Mouse (Mus musculus) C2C12 (cell line): ENCODE data around the gene Pard3. TPM values are rescaled to one million over a fixed set of nuclear protein-coding genes. Genes with fewer than 3 reads are reported as not detected.

Experiments used
- H3K27me3 ChIP-seq: one replicate; pipeline ENCODE4 v1.6.1; 2011; ENCODE audit not compliant: control insufficient read depth, insufficient read depth, insufficient read length
- H3K36me3 ChIP-seq: one replicate; pipeline ENCODE4 v1.6.1; 2011; ENCODE audit not compliant: control insufficient read depth, insufficient read depth
- H3K4me3 ChIP-seq: one replicate; pipeline ENCODE4 v1.5.1; 2011; ENCODE audit warnings: mild to moderate bottlenecking, control low read depth; ENCODE audit not compliant: poor library complexity, insufficient read depth, severe bottlenecking
- H3K79me2 ChIP-seq: one replicate; pipeline ENCODE4 v1.6.1; 2011; ENCODE audit not compliant: control insufficient read depth, insufficient read depth
- H3K79me3 ChIP-seq: one replicate; pipeline ENCODE4 v1.6.1; 2011; ENCODE audit warnings: low read depth, control low read depth
- H3ac ChIP-seq: one replicate; pipeline ENCODE3; 2011; ENCODE audit warnings: low read depth; ENCODE audit not compliant: control insufficient read depth, insufficient read length
- CEBPB ChIP-seq: IDR thresholded peaks from one replicate; pipeline ENCODE4 v1.6.1; 2011; ENCODE audit warnings: low read depth, mild to moderate bottlenecking, control low read depth, moderate library complexity
- CTCF ChIP-seq: IDR thresholded peaks from one replicate; pipeline ENCODE4 v1.5.1; 2011; ENCODE audit not compliant: control insufficient read depth, insufficient read depth, insufficient read length
- FOSL1 ChIP-seq: IDR thresholded peaks from one replicate; pipeline ENCODE4 v1.8.0; 2011; ENCODE audit warnings: mild to moderate bottlenecking, low read length; ENCODE audit not compliant: poor library complexity, insufficient read depth, severe bottlenecking
- MAX ChIP-seq: IDR thresholded peaks from one replicate; pipeline ENCODE4 v1.6.1; 2011; ENCODE audit warnings: mild to moderate bottlenecking, control low read depth
- MYOD1 ChIP-seq: IDR thresholded peaks from one replicate; pipeline ENCODE4 v1.6.1; 2011; ENCODE audit warnings: low read depth; ENCODE audit not compliant: control insufficient read depth, insufficient read length
- MYOG ChIP-seq: IDR thresholded peaks from one replicate; pipeline ENCODE4 v1.6.1; 2011; ENCODE audit not compliant: control insufficient read depth, insufficient read length; ENCODE audit errors: extremely low read depth
- USF1 ChIP-seq: IDR thresholded peaks from one replicate; pipeline ENCODE4 v1.6.1; 2011; ENCODE audit warnings: low read depth, mild to moderate bottlenecking, control low read depth, moderate library complexity
- polyA plus RNA-seq: library from polyadenylated mRNA; unstranded; fragments of >200 nt; fragmentation: generic; extraction: Trizol; gene quantifications from one replicate; pipeline ENCODE4 v1.2.1, GENCODE M21; 2012; ENCODE audit warnings: missing spikeins

Pard3 gene
- polyA plus RNA-seq, 1 experiment, result 8.4 TPM

DNA sequence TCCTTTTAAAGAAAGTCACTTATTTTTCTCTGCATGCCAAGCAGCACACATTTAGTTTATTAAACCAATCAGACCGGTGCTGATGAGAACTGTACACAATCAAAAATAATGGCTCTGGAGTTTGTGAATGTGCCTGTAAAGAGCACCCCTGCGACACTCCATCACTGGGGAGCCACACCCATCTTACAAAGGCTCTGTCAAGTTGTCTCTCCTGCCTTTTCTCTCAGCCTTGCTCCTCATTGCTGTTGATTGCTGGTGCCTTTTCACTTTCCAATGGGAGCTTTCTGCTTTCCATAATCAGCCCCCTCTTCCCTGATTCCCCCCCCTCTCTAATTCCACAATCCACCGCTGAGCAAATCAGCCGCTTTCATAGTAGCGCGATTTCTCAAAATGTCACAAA is 388.7 kb downstream of the Pard3 start:
- H3K27me3 ChIP-seq, result no peaks in the 10 kb centered on the region
- no peak overlapping the region for H3K4me3 ChIP-seq
- H3K36me3 ChIP-seq, result no peaks in the 10 kb centered on the region
- TF ChIP-seq FOSL1, result no peak
- TF ChIP-seq USF1, result no peak
- no peak for TF ChIP-seq MYOG
- TF ChIP-seq MAX, result no peak
- TF ChIP-seq CEBPB, result no peak
- no peak for TF ChIP-seq CTCF
- no peak for TF ChIP-seq MYOD1
- H3K79me2 ChIP-seq, result no peaks in the 10 kb centered on the region
- H3ac ChIP-seq, result no peak overlapping the region
- H3K79me3 ChIP-seq, result no peaks in the 10 kb centered on the region

DNA sequence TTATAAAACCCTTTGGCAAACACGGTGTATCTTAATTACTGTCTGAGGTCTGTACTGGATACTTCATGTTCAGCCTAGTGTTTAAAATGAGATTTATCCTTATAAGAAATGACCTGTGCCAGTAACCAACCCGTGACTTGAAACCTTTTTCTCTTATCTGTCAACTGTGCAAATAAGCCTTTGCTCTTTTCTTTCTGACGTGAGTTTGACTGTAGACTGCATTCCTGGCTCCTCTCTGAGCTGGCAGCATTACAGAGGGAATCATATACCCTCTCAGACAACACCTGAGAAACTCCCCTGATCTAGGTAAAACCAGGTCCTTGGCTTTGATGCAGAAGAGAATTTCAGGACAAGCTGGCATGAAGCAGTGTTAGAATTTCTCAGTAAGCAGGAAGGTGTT is 394.2 kb downstream of the Pard3 start:
- Histone ChIP-seq H3K27me3 (no peaks in the 10 kb centered on the region), H3K4me3 (no peak overlapping the region), H3K36me3 (no peaks in the 10 kb centered on the region), H3K79me2 (no peaks in the 10 kb centered on the region), H3K79me3 (no peaks in the 10 kb centered on the region), H3ac (no peak overlapping the region)
- TF ChIP-seq USF1, result no peak
- TF ChIP-seq MYOG, result no peak
- TF ChIP-seq FOSL1, result no peak
- TF ChIP-seq MYOD1, result no peak
- no peak for TF ChIP-seq CTCF
- TF ChIP-seq MAX, result no peak
- no peak for TF ChIP-seq CEBPB

DNA sequence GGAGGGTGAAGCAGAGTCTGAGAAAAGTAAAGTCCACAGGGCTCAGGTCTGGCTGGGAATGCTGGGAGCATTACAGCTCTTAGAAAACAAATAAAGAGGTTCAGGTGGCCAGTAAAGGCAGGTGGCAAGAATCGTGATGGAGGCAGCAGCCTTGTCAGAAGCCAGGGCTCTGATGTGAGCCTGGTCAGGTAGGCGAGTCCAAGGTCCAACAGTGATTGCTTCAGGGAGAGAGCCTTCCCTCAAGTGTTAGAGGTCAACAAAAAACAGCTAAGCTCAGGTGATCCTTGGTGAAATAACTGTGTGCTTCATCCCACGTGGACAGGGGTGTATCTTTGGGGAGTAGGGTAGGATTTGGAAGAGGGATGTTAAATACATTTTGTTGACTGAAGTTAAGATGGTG is 397.5 kb downstream of the Pard3 start:
- H3ac ChIP-seq, result no peak overlapping the region
- H3K79me3 ChIP-seq, result no peaks in the 10 kb centered on the region
- no peak overlapping the region for H3K4me3 ChIP-seq
- no peaks in the 10 kb centered on the region for H3K79me2 ChIP-seq
- TF ChIP-seq USF1 (no peak), FOSL1 (no peak), CTCF (no peak), CEBPB (no peak), MAX (no peak), MYOD1 (no peak), MYOG (no peak)
- H3K36me3 ChIP-seq, result no peaks in the 10 kb centered on the region
- H3K27me3 ChIP-seq, result no peaks in the 10 kb centered on the region

DNA sequence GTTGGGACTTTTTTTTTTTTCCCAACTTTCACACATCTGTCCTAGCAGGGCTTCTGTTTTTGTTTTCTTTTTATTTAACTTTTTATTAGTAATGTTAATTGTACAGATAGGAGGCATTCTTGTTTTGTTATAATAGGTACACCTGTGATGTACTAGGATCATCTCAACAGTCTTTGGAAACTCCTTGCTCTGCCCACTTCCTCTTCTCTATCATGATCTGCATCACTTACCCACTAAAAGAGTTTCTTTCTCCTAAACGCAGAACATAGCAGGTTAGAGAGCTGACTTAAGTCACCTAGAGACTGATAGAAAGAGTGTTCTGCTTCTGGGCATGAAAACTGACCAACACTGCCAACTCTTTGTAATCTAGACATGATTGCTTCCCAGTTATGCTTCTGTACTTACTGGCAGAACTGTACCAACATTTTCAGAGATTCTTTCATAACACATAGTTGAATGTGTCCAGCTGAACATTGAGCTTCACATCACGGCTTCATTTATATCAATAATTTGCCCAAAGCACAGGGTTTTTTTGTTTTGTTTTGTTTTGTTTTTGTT is 398.8 kb downstream of the Pard3 start:
- TF ChIP-seq MYOG, result no peak
- no peak for TF ChIP-seq MYOD1
- no peak for TF ChIP-seq USF1
- no peak for TF ChIP-seq FOSL1
- TF ChIP-seq CTCF, result no peak
- TF ChIP-seq MAX, result no peak
- no peak for TF ChIP-seq CEBPB
- no peaks in the 10 kb centered on the region for H3K27me3 ChIP-seq
- no peak overlapping the region for H3K4me3 ChIP-seq
- H3K36me3 ChIP-seq, result no peaks in the 10 kb centered on the region
- no peaks in the 10 kb centered on the region for H3K79me2 ChIP-seq
- H3ac ChIP-seq, result no peak overlapping the region
- no peaks in the 10 kb centered on the region for H3K79me3 ChIP-seq

GRCm38 (mm10) chr8:127464300-127464699 is 400.6 kb downstream of the Pard3 start:
- H3K79me3 ChIP-seq, result no peaks in the 10 kb centered on the region
- TF ChIP-seq CEBPB, result no peak
- no peak for TF ChIP-seq USF1
- no peak for TF ChIP-seq MYOD1
- no peak for TF ChIP-seq MYOG
- TF ChIP-seq MAX, result no peak
- no peak for TF ChIP-seq FOSL1
- no peak for TF ChIP-seq CTCF
- H3K27me3 ChIP-seq, result no peaks in the 10 kb centered on the region
- no peak overlapping the region for H3K4me3 ChIP-seq
- no peak overlapping the region for H3ac ChIP-seq
- no peaks in the 10 kb centered on the region for H3K79me2 ChIP-seq
- H3K36me3 ChIP-seq, result no peaks in the 10 kb centered on the region

DNA sequence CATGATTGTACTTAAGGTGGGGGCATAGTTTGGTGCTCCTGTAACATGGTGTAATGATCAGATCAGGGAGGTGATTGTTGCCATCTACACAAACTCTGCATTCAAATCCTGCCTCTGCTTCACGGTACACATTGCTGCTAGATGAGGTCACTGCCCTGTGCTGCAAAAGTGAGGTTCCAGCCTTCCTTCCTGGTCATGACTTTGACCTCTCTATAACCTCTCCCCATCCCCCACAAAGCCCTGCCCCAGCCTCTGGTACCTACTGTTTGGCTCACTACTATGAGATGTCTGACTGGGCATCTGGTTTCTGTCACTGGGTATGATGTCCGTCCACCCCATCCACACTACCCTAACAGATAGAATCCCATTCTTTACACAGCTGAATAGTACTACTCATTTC is 408.5 kb downstream of the Pard3 start:
- H3K27me3 ChIP-seq, result no peaks in the 10 kb centered on the region
- no peaks in the 10 kb centered on the region for H3K79me3 ChIP-seq
- no peaks in the 10 kb centered on the region for H3K79me2 ChIP-seq
- no peaks in the 10 kb centered on the region for H3K36me3 ChIP-seq
- no peak overlapping the region for H3K4me3 ChIP-seq
- H3ac ChIP-seq, result no peak overlapping the region
- no peak for TF ChIP-seq CTCF
- TF ChIP-seq USF1, result no peak
- no peak for TF ChIP-seq FOSL1
- no peak for TF ChIP-seq MYOG
- no peak for TF ChIP-seq MYOD1
- TF ChIP-seq CEBPB, result no peak
- TF ChIP-seq MAX, result no peak

DNA sequence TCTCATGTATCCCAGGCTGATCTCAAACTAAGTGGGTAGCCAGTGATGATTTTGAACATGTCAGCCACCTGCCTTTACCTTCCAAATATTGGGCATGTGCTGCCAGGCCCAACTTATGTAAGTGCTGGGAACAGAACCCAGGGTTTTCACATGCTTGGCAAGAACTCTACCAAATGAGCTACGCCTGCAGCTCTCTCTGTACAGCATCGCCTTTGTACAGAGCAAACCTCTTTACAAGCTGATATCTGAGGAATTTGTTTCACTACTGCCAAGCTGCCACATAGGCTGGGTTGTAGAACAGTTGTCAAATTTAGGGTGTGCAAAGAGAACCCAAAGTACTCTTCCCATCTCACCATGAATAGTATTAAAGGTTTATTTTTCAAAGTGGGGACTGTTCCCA is 416.3 kb downstream of the Pard3 start:
- Histone ChIP-seq H3K79me3 (no peaks in the 10 kb centered on the region), H3K79me2 (no peaks in the 10 kb centered on the region), H3K27me3 (no peaks in the 10 kb centered on the region), H3K4me3 (no peak overlapping the region), H3ac (no peak overlapping the region), H3K36me3 (no peaks in the 10 kb centered on the region)
- TF ChIP-seq MAX, result no peak
- TF ChIP-seq USF1, result no peak
- TF ChIP-seq CEBPB, result no peak
- TF ChIP-seq MYOG, result no peak
- TF ChIP-seq FOSL1, result no peak
- no peak for TF ChIP-seq MYOD1
